Mouse (Mus musculus) stomach, embryonic 14.5 days (tissue): ENCODE measurements around the gene Cpn2. TPM values are rescaled to one million over a fixed set of nuclear protein-coding genes. Genes with fewer than 3 reads are reported as not detected.

Source experiments
- ATAC-seq: fragments of 200-750 bp; cut with Nextera tagmentation; 2 replicates; pipeline ENCODE4 v1.8.0; 2017; ENCODE audit warnings: low read depth, moderate TSS enrichment; ENCODE audit not compliant: insufficient number of reproducible peaks, insufficient read depth, low FRiP score
- H3K27ac ChIP-seq: fragments of 300-500 bp; sonication (generic); 2 replicates; pipeline ENCODE4 v1.5.1; 2014; ENCODE audit warnings: mild to moderate bottlenecking, low read length, moderate library complexity, mixed read lengths
- H3K27me3 ChIP-seq: fragments of 300-500 bp; sonication (generic); 2 replicates; pipeline ENCODE4 v1.6.1; 2014; ENCODE audit warnings: low read length, control low read depth, mixed read lengths; ENCODE audit not compliant: control insufficient read depth, insufficient read depth
- H3K36me3 ChIP-seq: fragments of 300-500 bp; sonication (generic); 2 replicates; pipeline ENCODE4 v1.6.1; 2014; ENCODE audit warnings: mild to moderate bottlenecking, control low read depth, low read length, moderate library complexity, mixed read lengths; ENCODE audit not compliant: control insufficient read depth, insufficient read depth
- H3K4me1 ChIP-seq: fragments of 300-500 bp; sonication (generic); 2 replicates; pipeline ENCODE4 v1.6.1; 2014; ENCODE audit warnings: low read length, control low read depth, mixed read lengths; ENCODE audit not compliant: control insufficient read depth, insufficient read depth
- H3K4me2 ChIP-seq: fragments of 300-500 bp; sonication (generic); replicated peaks from 2 replicates; pipeline ENCODE4 v1.6.1; 2014; ENCODE audit warnings: low read depth, low read length, control low read depth
- H3K4me3 ChIP-seq: fragments of 300-500 bp; sonication (generic); 2 replicates; pipeline ENCODE4 v1.5.1; 2014; ENCODE audit warnings: low read depth, low read length, control low read depth
- H3K9ac ChIP-seq: fragments of 300-500 bp; sonication (generic); replicated peaks from 2 replicates; pipeline ENCODE4 v1.6.1; 2014; ENCODE audit warnings: low read depth, mild to moderate bottlenecking, control low read depth, low read length, moderate library complexity, mixed read lengths
- H3K9me3 ChIP-seq: fragments of 300-500 bp; sonication (generic); 2 replicates; pipeline ENCODE4 v1.6.1; 2016; ENCODE audit warnings: low read depth, low read length, control low read depth; ENCODE audit not compliant: control insufficient read depth
- WGBS: fragments of 180-500 bp; shearing (Covaris S2); extraction: QIAGEN DNeasy Blood & Tissue Kit; methylation state at CpG from one replicate; pipeline ENCODE4 v1.1.7; 2014; 5-methylcytosine and 5-hydroxymethylcytosine counted together
- polyA plus RNA-seq: library from polyadenylated mRNA; unstranded; fragments of >200 nt; fragmentation: Nextera tagmentation; extraction: Ambion mirVana; gene quantifications from 2 replicates; pipeline ENCODE4 v1.2.1, GENCODE M21; 2014

Cpn2 gene
- polyA plus RNA-seq, 1 experiment from 2014 or later, result not detected

DNA sequence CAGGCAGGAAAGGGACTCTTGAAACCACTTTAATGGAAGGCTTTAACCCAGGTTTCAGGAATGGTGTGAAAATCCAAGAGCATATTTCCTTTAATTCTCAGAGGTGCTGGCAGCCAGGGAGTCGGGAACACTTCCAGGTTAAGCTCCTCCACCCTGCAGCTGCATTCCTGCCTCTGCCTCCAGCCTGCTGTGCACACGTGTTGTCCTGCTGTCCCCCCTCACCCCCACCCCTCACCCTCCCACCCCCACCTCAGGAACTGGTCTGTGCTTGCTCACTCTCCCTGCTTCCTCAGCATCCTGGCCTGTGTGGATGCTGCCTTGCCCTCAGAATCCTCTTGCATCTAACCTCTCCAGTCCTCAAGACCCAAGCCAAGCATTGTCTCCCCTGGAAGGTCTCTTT is 25.7 kb downstream of the Cpn2 start:
- 21% methylated on average over 2 of the region's 2 CpGs for WGBS

GRCm38 (mm10) chr16:30238791-30239190 is 28.5 kb downstream of the Cpn2 start:
- no peaks in the 10 kb centered on the region for H3K36me3 ChIP-seq
- ATAC-seq, result no peak
- no peaks in the 10 kb centered on the region for H3K27me3 ChIP-seq
- H3K9me3 ChIP-seq, result no peaks in the 10 kb centered on the region
- no peak overlapping the region; the same call in 1 of the 2 replicates for H3K27ac ChIP-seq
- H3K4me2 ChIP-seq, result no peak overlapping the region
- 53% methylated on average over 6 of the region's 6 CpGs for WGBS
- peaks cover 34% of the 10 kb centered on the region for H3K4me1 ChIP-seq
- no peak overlapping the region for H3K4me3 ChIP-seq
- H3K9ac ChIP-seq, result no peak overlapping the region

More for the DNA sequence above, 25.7 kb downstream of the Cpn2 start:
- Histone ChIP-seq H3K4me1 (peaks cover 12% of the 10 kb centered on the region), H3K9ac (no peak overlapping the region), H3K9me3 (no peaks in the 10 kb centered on the region), H3K36me3 (no peaks in the 10 kb centered on the region), H3K27me3 (no peaks in the 10 kb centered on the region), H3K27ac (no peak overlapping the region), H3K4me3 (no peak overlapping the region), H3K4me2 (no peak overlapping the region)
- no peak for ATAC-seq

GRCm38 (mm10) chr16:30236091-30236699 is 31.1 kb downstream of the Cpn2 start:
- H3K27ac ChIP-seq, result peak overlapping the region; percentile 48
- peak; percentile 70 for ATAC-seq
- peak overlapping the region; percentile 31 for H3K4me3 ChIP-seq
- peaks cover 30% of the 10 kb centered on the region for H3K4me1 ChIP-seq
- 1% methylated on average over 33 of the region's 33 CpGs for WGBS
- H3K9ac ChIP-seq, result no peak overlapping the region; the same call in 1 of the 2 replicates
- no peaks in the 10 kb centered on the region for H3K9me3 ChIP-seq
- H3K36me3 ChIP-seq, result no peaks in the 10 kb centered on the region
- H3K27me3 ChIP-seq, result no peaks in the 10 kb centered on the region
- peak overlapping the region; percentile 78 for H3K4me2 ChIP-seq

- Histone ChIP-seq H3K9me3 (no peaks in the 10 kb centered on the region), H3K27ac (peak overlapping the region; percentile 48; the same call in 1 of the 2 replicates), H3K27me3 (no peaks in the 10 kb centered on the region), H3K4me3 (no peak overlapping the region), H3K9ac (no peak overlapping the region), H3K4me1 (peaks cover 30% of the 10 kb centered on the region), H3K4me2 (peak overlapping the region; percentile 78), H3K36me3 (no peaks in the 10 kb centered on the region)
- ATAC-seq, result no peak
- WGBS, result 23% methylated on average over 2 of the region's 2 CpGs
These were observed 31.7 kb downstream of the Cpn2 start for GRCm38 (mm10) chr16:30235577-30235976.

DNA sequence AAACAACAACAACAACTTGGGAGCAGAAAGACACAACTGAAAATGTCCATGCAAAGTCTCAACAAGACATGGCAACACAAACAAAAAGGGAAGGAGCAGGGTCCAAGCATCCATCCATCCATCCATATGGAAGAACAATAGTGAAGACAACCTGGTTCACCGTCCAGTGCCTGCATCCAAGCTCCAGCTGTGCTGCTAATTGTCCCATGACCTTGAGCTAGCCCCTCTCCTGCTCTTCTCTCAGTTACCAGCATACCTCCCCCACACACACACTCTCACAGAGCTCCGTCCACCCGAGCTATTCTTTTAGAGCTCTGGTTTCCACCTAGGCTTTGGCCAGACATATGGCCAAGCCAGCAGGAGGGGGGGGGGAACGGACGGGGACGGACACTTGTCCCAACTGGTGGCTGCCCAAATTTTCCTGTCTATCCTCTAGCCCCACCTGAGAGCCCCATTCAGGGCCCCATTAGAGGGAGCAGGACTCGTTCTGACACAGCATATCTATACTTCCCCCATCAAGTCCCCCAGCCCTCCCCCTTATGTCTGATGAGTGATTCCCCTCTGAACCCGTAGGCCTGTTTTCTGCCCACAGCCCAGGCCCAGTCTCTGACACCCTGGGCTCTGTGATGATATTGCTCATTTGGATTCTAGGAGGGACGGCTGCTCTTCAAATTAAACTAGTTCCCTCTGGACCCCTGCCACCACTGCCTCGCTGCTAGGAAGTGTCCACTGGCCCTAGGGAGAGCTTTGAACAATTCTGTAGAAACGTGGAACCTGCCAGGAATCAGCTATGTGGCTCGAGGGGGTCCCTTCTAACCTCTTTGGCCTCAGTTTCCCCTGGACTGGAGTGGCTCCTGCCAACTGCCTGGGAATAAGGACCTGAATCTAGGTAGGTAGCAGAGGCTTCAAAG is 32.4 kb downstream of the Cpn2 start:
- no peak for ATAC-seq
- no peaks in the 10 kb centered on the region for H3K36me3 ChIP-seq
- H3K27me3 ChIP-seq, result no peaks in the 10 kb centered on the region
- no peaks in the 10 kb centered on the region for H3K9me3 ChIP-seq
- H3K27ac ChIP-seq, result no peak overlapping the region
- H3K4me3 ChIP-seq, result no peak overlapping the region
- peaks cover 30% of the 10 kb centered on the region for H3K4me1 ChIP-seq
- 58% methylated on average over 12 of the region's 12 CpGs for WGBS
- peak overlapping the region; percentile 78; the same call in 1 of the 2 replicates for H3K4me2 ChIP-seq
- no peak overlapping the region for H3K9ac ChIP-seq

DNA sequence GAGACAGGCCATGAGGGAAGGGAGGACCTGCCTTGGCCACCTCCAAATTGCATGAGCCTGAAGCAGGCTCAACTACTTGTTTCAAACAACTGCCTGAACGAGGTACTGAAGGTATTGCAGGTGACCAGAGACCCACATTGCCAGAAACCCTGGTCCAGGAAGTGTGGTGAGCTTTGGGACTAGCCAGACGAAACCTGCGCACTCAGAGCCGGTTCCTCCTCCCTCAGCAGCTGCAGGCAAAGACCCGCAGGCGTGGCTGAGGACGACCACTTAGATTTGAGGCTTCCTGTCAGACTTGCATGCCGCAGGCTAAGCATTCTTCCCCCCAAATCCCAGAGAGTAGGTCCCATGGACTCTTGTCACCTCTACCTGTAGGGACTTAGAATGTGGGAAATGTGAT is 33.2 kb downstream of the Cpn2 start:
- no peak overlapping the region for H3K27ac ChIP-seq
- H3K9me3 ChIP-seq, result no peaks in the 10 kb centered on the region
- H3K9ac ChIP-seq, result no peak overlapping the region
- no peak overlapping the region for H3K4me3 ChIP-seq
- 50% methylated on average over 8 of the region's 8 CpGs for whole genome bisulfite sequencing
- no peaks in the 10 kb centered on the region for H3K36me3 ChIP-seq
- H3K27me3 ChIP-seq, result no peaks in the 10 kb centered on the region
- no peak overlapping the region for H3K4me2 ChIP-seq
- peaks cover 30% of the 10 kb centered on the region for H3K4me1 ChIP-seq
- no peak for ATAC-seq

DNA sequence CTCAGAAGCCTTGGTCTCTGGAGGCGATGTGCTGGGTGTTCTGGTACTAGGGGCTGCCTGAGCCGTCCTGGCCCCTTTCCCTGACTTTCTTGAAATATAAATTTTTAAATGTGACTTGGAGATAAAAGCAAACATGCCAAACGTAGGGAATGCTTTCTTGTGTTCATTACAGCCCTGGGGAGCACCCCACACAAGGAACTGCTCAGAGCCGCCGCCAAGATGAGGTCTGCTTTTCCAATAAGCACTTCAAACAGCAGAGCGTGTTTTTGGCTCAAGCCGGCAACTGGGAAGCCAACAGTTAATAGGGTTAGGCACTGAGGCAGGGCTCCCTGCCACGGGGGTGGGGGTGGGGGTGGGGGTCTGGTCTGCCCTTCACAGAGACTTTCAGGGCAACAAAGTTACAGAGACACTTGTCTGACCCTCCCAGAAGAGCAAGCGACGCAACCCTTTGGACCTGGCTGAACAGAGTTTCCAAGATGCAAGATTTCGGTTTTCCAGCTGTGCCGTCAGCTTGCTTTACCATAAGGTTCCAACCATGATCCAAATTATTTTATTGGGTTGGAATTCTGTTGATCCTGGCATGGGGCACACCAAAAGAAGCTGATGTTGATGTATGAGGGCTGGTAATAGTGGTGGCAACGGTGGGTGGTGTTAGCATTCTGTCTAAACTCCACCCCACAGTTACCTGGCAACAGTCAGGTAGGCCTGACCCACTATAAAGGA is 35.3 kb downstream of the Cpn2 start:
- ATAC-seq, result no peak
- peaks cover 30% of the 10 kb centered on the region for H3K4me1 ChIP-seq
- H3K27ac ChIP-seq, result no peak overlapping the region
- 33% methylated on average over 13 of the region's 13 CpGs for WGBS
- H3K9ac ChIP-seq, result no peak overlapping the region
- H3K4me2 ChIP-seq, result no peak overlapping the region
- H3K4me3 ChIP-seq, result no peak overlapping the region
- H3K27me3 ChIP-seq, result no peaks in the 10 kb centered on the region
- no peaks in the 10 kb centered on the region for H3K36me3 ChIP-seq
- no peaks in the 10 kb centered on the region for H3K9me3 ChIP-seq

GRCm38 (mm10) chr16:30227352-30227751 is 39.9 kb downstream of the Cpn2 start:
- no peak overlapping the region for H3K27ac ChIP-seq
- peaks cover 7% of the 10 kb centered on the region for H3K4me1 ChIP-seq
- no peak for ATAC-seq
- no peak overlapping the region for H3K4me2 ChIP-seq
- no peak overlapping the region for H3K9ac ChIP-seq
- no peaks in the 10 kb centered on the region for H3K9me3 ChIP-seq
- 33% methylated on average over 7 of the region's 7 CpGs for WGBS
- no peaks in the 10 kb centered on the region for H3K36me3 ChIP-seq
- no peaks in the 10 kb centered on the region for H3K27me3 ChIP-seq
- no peak overlapping the region for H3K4me3 ChIP-seq
